Comparison of ENCODE assay signal across 8 mouse cellular contexts in genomic region chr9:44318826-44319095, GRCm38 (mm10). TPM values are rescaled to one million over a fixed set of nuclear protein-coding genes. Genes with fewer than 3 reads are reported as not detected.
A peak's percentile ranks its signal among the peaks of the same experiment; 100 is the strongest.
DNase-seq lines count a peak whose midpoint lies in the region; ATAC-seq lines count a peak whose summit lies in the region.

No protein-coding gene starts in this region.

- H3K9me3 ChIP-seq in lung, embryonic 15.5 days, result no peaks in the 10 kb centered on the region
- no peaks in the 10 kb centered on the region for H3K9me3 ChIP-seq in forebrain, embryonic 13.5 days (replicated peaks)
- H3K9me3 ChIP-seq in neural tube, embryonic 13.5 days, result no peaks in the 10 kb centered on the region

- peak overlapping the region; percentile 74 for H3K9ac ChIP-seq in lung, embryonic 15.5 days
- H3K9ac ChIP-seq in forebrain, embryonic 13.5 days, result peak overlapping the region; percentile 93
- H3K9ac ChIP-seq in neural tube, embryonic 13.5 days, result peak overlapping the region; percentile 96

- peaks cover 24% of the 10 kb centered on the region for H3K36me3 ChIP-seq in lung, embryonic 15.5 days
- peaks cover 34% of the 10 kb centered on the region for H3K36me3 ChIP-seq in forebrain, embryonic 13.5 days (ENCODE audit: poor library complexity, severe bottlenecking)
- H3K36me3 ChIP-seq in neural tube, embryonic 13.5 days, result peaks cover 39% of the 10 kb centered on the region

- no peak overlapping the region for H3K27ac ChIP-seq in lung, embryonic 15.5 days
- H3K27ac ChIP-seq in forebrain, embryonic 13.5 days, result no peak overlapping the region
- H3K27ac ChIP-seq in neural tube, embryonic 13.5 days (replicated peaks), result no peak overlapping the region

- intact Hi-C loops in left cerebral cortex, postnatal 4 days (cut with DNase I), result no loop called here

- no peak for ATAC-seq in lung, embryonic 15.5 days (ENCODE audit: borderline replicate concordance, extremely low read depth, low FRiP score, low TSS enrichment)
- ATAC-seq in forebrain, embryonic 13.5 days, result no peak
- ATAC-seq in neural tube, embryonic 13.5 days (ENCODE audit: low read depth), result no peak

- no peaks in the 10 kb centered on the region for H3K27me3 ChIP-seq in lung, embryonic 15.5 days
- no peaks in the 10 kb centered on the region for H3K27me3 ChIP-seq in forebrain, embryonic 13.5 days
- no peaks in the 10 kb centered on the region for H3K27me3 ChIP-seq in neural tube, embryonic 13.5 days

- H3K4me1 ChIP-seq in lung, embryonic 15.5 days, result peaks cover 25% of the 10 kb centered on the region
- H3K4me1 ChIP-seq in forebrain, embryonic 13.5 days, result peaks cover 33% of the 10 kb centered on the region
- peaks cover 36% of the 10 kb centered on the region for H3K4me1 ChIP-seq in neural tube, embryonic 13.5 days (replicated peaks)

- H3K4me2 ChIP-seq in lung, embryonic 15.5 days, result peak overlapping the region; percentile 85
- peak overlapping the region; percentile 97 for H3K4me2 ChIP-seq in forebrain, embryonic 13.5 days
- peak overlapping the region; percentile 96 for H3K4me2 ChIP-seq in neural tube, embryonic 13.5 days

- 31% methylated on average over 3 of the region's 3 CpGs for WGBS in lung, embryonic 15.5 days
- WGBS in forebrain, embryonic 13.5 days, result 31% methylated on average over 3 of the region's 3 CpGs
- WGBS in neural tube, embryonic 13.5 days, result 44% methylated on average over 3 of the region's 3 CpGs

- DNase-seq in lung, postnatal 10 days, result no peak
- peak; percentile 59 to 81 for DNase-seq in kidney, postnatal 25 days
- no peak for DNase-seq in left cerebral cortex, adult 18-20 months (ENCODE audit: low spot score in 2 of 2)
- DNase-seq in left cerebral cortex, postnatal 4 days, result no peak
- DNase-seq in urinary bladder, adult 2 months (ENCODE audit: low spot score), result no peak

- H3K4me3 ChIP-seq in lung, embryonic 15.5 days, result peak overlapping the region; percentile 77
- H3K4me3 ChIP-seq in forebrain, embryonic 13.5 days, result peak overlapping the region; percentile 97
- H3K4me3 ChIP-seq in neural tube, embryonic 13.5 days, result peak overlapping the region; percentile 88

RNA-seq across cellular contexts. Expression of gene C2cd2l, which starts 1.3 kb away (rescaled TPM):
- polyA plus RNA-seq in lung, embryonic 15.5 days (2015; fragmentation: Nextera tagmentation; extraction: Ambion mirVana), result 6.8 and 8.5 TPM in 2 replicates
- 14.0 and 19.6 TPM in 2 replicates for polyA plus RNA-seq in forebrain, embryonic 13.5 days (2015; fragmentation: Nextera tagmentation; extraction: Ambion mirVana)
- 22.9 and 28.7 TPM in 2 replicates for polyA plus RNA-seq in neural tube, embryonic 13.5 days (2015; fragmentation: Nextera tagmentation; extraction: Ambion mirVana)
- total RNA-seq in left cerebral cortex, adult 18-20 months (2021), result 100 to 1,000 TPM; 188 to 207 TPM
- 10 to 100 TPM; 69.5 to 74.9 TPM for total RNA-seq in left cerebral cortex, postnatal 4 days (2021)
- 30.5 and 31.4 TPM in 2 replicates for polyA plus RNA-seq in urinary bladder, adult 2 months (2012; rRNA removed)

RNA-seq across cellular contexts. Expression of gene Dpagt1, which starts 7.1 kb away (rescaled TPM):
- polyA plus RNA-seq in lung, embryonic 15.5 days (2015; fragmentation: Nextera tagmentation; extraction: Ambion mirVana), result 33.5 and 36.5 TPM in 2 replicates
- polyA plus RNA-seq in forebrain, embryonic 13.5 days (2015; fragmentation: Nextera tagmentation; extraction: Ambion mirVana), result 36.8 and 40.1 TPM in 2 replicates
- polyA plus RNA-seq in neural tube, embryonic 13.5 days (2015; fragmentation: Nextera tagmentation; extraction: Ambion mirVana), result 37.3 and 41.2 TPM in 2 replicates
- total RNA-seq in left cerebral cortex, adult 18-20 months (2021), result 10 to 100 TPM; 13.4 to 16.3 TPM
- 10 to 100 TPM; 20.4 to 22.2 TPM for total RNA-seq in left cerebral cortex, postnatal 4 days (2021)
- polyA plus RNA-seq in urinary bladder, adult 2 months (2012; rRNA removed), result 24.7 and 25.8 TPM in 2 replicates

RNA-seq across cellular contexts. Expression of gene Hinfp, which starts 13.3 kb away (rescaled TPM):
- polyA plus RNA-seq in lung, embryonic 15.5 days (2015; fragmentation: Nextera tagmentation; extraction: Ambion mirVana), result 21.4 and 21.7 TPM in 2 replicates
- 30.5 and 38.4 TPM in 2 replicates for polyA plus RNA-seq in forebrain, embryonic 13.5 days (2015; fragmentation: Nextera tagmentation; extraction: Ambion mirVana)
- polyA plus RNA-seq in neural tube, embryonic 13.5 days (2015; fragmentation: Nextera tagmentation; extraction: Ambion mirVana), result 25.1 and 31.9 TPM in 2 replicates
- total RNA-seq in left cerebral cortex, adult 18-20 months (2021), result 10 to 100 TPM; 29.1 to 36.1 TPM
- total RNA-seq in left cerebral cortex, postnatal 4 days (2021), result 10 to 100 TPM; 34.0 to 35.8 TPM
- 20.2 and 22.7 TPM in 2 replicates for polyA plus RNA-seq in urinary bladder, adult 2 months (2012; rRNA removed)

RNA-seq across cellular contexts. Expression of gene H2afx, which starts 15.7 kb away (rescaled TPM):
- polyA plus RNA-seq in lung, embryonic 15.5 days (2015; fragmentation: Nextera tagmentation; extraction: Ambion mirVana), result 357 and 365 TPM in 2 replicates
- 393 TPM in 2 replicates for polyA plus RNA-seq in forebrain, embryonic 13.5 days (2015; fragmentation: Nextera tagmentation; extraction: Ambion mirVana)
- 131 TPM in 2 replicates for polyA plus RNA-seq in neural tube, embryonic 13.5 days (2015; fragmentation: Nextera tagmentation; extraction: Ambion mirVana)
- 10 to 100 TPM; 51.3 to 54.1 TPM for total RNA-seq in left cerebral cortex, adult 18-20 months (2021)
- total RNA-seq in left cerebral cortex, postnatal 4 days (2021), result 10 to 100 TPM; 81.0 to 82.7 TPM
- 19.8 and 22.1 TPM in 2 replicates for polyA plus RNA-seq in urinary bladder, adult 2 months (2012; rRNA removed)

RNA-seq across cellular contexts. Expression of gene Hmbs, which starts 25.3 kb away (rescaled TPM):
- 123 and 135 TPM in 2 replicates for polyA plus RNA-seq in lung, embryonic 15.5 days (2015; fragmentation: Nextera tagmentation; extraction: Ambion mirVana)
- 91.6 and 92.2 TPM in 2 replicates for polyA plus RNA-seq in forebrain, embryonic 13.5 days (2015; fragmentation: Nextera tagmentation; extraction: Ambion mirVana)
- polyA plus RNA-seq in neural tube, embryonic 13.5 days (2015; fragmentation: Nextera tagmentation; extraction: Ambion mirVana), result 58.2 and 59.4 TPM in 2 replicates
- 10 to 100 TPM; 18.1 to 19.7 TPM for total RNA-seq in left cerebral cortex, adult 18-20 months (2021)
- total RNA-seq in left cerebral cortex, postnatal 4 days (2021), result 10 to 100 TPM; 21.5 to 23.8 TPM
- polyA plus RNA-seq in urinary bladder, adult 2 months (2012; rRNA removed), result 34.4 and 40.7 TPM in 2 replicates

Comparison
In these comparisons a context has a peak if more than half of its experiments do, and no peak if none do; other contexts are left out.
1. DNase-seq: peak in kidney, postnatal 25 days (2 of 2); none in lung, postnatal 10 days (single experiment), left cerebral cortex, adult 18-20 months (0 of 2), left cerebral cortex, postnatal 4 days (single experiment) and urinary bladder, adult 2 months (single experiment).
2. Peak in every context shown above with its lines, with median percentiles within 50 percentile points of each other: H3K4me2 ChIP-seq, H3K4me3 ChIP-seq and H3K9ac ChIP-seq.